Mouse (Mus musculus): ENCODE data around the gene Psg18.
"Not testable (repeated sequence)": the region's sequence is repeated elsewhere in the genome, so short reads cannot be mapped to it uniquely, and the experiment has no call there.

Gene Psg18

GRCm38 (mm10) chr7:18354909-18355308 lies at the start of gene Psg18:
Gene Psg18 (minus strand): TSS chr7:18355009.
- DNase-seq = not testable (repeated sequence)

- no peak for DNase-seq
These were observed 48.6 kb upstream of the Psg18 start for GRCm38 (mm10) chr7:18403407-18403806.

GRCm38 (mm10) chr7:18402527-18403237 lies 47.9 kb upstream of the Psg18 start:
- DNase-seq = no peak

GRCm38 (mm10) chr7:18391483-18391882 lies 36.7 kb upstream of the Psg18 start:
- not testable (repeated sequence) for DNase-seq

GRCm38 (mm10) chr7:18378295-18378694 lies 23.5 kb upstream of the Psg18 start:
- no peak for DNase-seq

- not testable (repeated sequence) for DNase-seq
These were observed 19.4 kb downstream of the Psg18 start for GRCm38 (mm10) chr7:18335411-18335810.
